Mouse (Mus musculus) spleen, adult 2 months (tissue): ENCODE measurements at regions not wholly inside any gene's neighbourhood (a gene's known extent, or its start where the extent isn't known, plus 50 kb on each side); places are given as distances from the start of the nearest gene placed in this dataset.

Experiments used
- DNase-seq, 2 experiments: peaks; one replicate each; pipeline versions ENCODE4 v3.0.0 to v3.0.0-alpha.2; 2012 to 2021; ENCODE audit warnings: low spot score in 2 of 2, low read depth in 1 of 2
- H3K27ac ChIP-seq: fragments of 200-500 bp; 2 replicates; pipeline ENCODE4 v1.5.1; 2012; ENCODE audit warnings: low read length, inconsistent platforms; ENCODE audit not compliant: insufficient read depth
- H3K27me3 ChIP-seq: fragments of 200-500 bp; 2 replicates; pipeline ENCODE4 v1.6.1; 2012; ENCODE audit warnings: mild to moderate bottlenecking, moderate library complexity, low read length, inconsistent platforms; ENCODE audit not compliant: control insufficient read depth, insufficient read depth
- H3K36me3 ChIP-seq: fragments of 200-500 bp; 2 replicates; pipeline ENCODE4 v1.6.1; 2012; ENCODE audit warnings: mild to moderate bottlenecking, low read length, inconsistent platforms; ENCODE audit not compliant: control insufficient read depth, insufficient read depth
- H3K4me1 ChIP-seq: fragments of 200-500 bp; 2 replicates; pipeline ENCODE4 v1.6.1; 2011; ENCODE audit warnings: inconsistent platforms; ENCODE audit not compliant: control insufficient read depth, insufficient read depth, insufficient read length
- H3K4me3 ChIP-seq: fragments of 200-500 bp; 2 replicates; pipeline ENCODE4 v1.5.1; 2011; ENCODE audit warnings: mild to moderate bottlenecking, inconsistent platforms; ENCODE audit not compliant: insufficient read depth, insufficient read length; ENCODE audit errors: extremely low read depth
- CTCF ChIP-seq: fragments of 200-500 bp; IDR thresholded peaks from 2 replicates; pipeline ENCODE4 v1.5.1; 2011; ENCODE audit warnings: mild to moderate bottlenecking, inconsistent platforms; ENCODE audit not compliant: insufficient read depth, insufficient read length, insufficient replicate concordance; ENCODE audit errors: extremely low read depth
- POLR2A ChIP-seq: fragments of 200-500 bp; IDR thresholded peaks from 2 replicates; pipeline ENCODE4 v1.6.1; 2011; ENCODE audit warnings: low read depth, low read length, inconsistent platforms
- WGBS: fragments of 180-500 bp; shearing (Covaris S2); methylation state at CpG from one replicate; pipeline ENCODE4 v1.1.7; 2018; 5-methylcytosine and 5-hydroxymethylcytosine counted together

GRCm38 (mm10) chr3:37879056-37879455, 154.8 kb upstream of the Gm5148 start:
- no peak for TF ChIP-seq CTCF
- TF ChIP-seq POLR2A, result no peak
- WGBS, result 88% methylated on average over 6 of the region's 6 CpGs
- Histone ChIP-seq H3K27ac (no peak overlapping the region), H3K27me3 (no peaks in the 10 kb centered on the region), H3K4me3 (no peak overlapping the region), H3K36me3 (no peaks in the 10 kb centered on the region), H3K4me1 (no peaks in the 10 kb centered on the region)
- DNase-seq, result no peak

- DNase-seq, result no peak
- no peaks in the 10 kb centered on the region for H3K4me1 ChIP-seq
- no peak overlapping the region for H3K4me3 ChIP-seq
- no peak overlapping the region for H3K27ac ChIP-seq
- TF ChIP-seq CTCF (no peak), POLR2A (no peak)
- WGBS, result 88% methylated on average over 13 of the region's 13 CpGs
- H3K27me3 ChIP-seq, result no peaks in the 10 kb centered on the region
- H3K36me3 ChIP-seq, result no peaks in the 10 kb centered on the region
These were observed 151.9 kb upstream of the Gm5148 start for GRCm38 (mm10) chr3:37876016-37876765.

- Histone ChIP-seq H3K27me3 (no peaks in the 10 kb centered on the region), H3K36me3 (no peaks in the 10 kb centered on the region), H3K27ac (no peak overlapping the region), H3K4me1 (no peaks in the 10 kb centered on the region), H3K4me3 (no peak overlapping the region)
- DNase-seq, result no peak
- no peak for TF ChIP-seq CTCF
- no peak for TF ChIP-seq POLR2A
- 76% methylated on average over 6 of the region's 6 CpGs for WGBS
These were observed 151.2 kb upstream of the Gm5148 start for GRCm38 (mm10) chr3:37875331-37876015.

GRCm38 (mm10) chr3:37874864-37875263, 150.6 kb upstream of the Gm5148 start:
- DNase-seq, result no peak
- WGBS, result 87% methylated on average over 6 of the region's 6 CpGs
- no peaks in the 10 kb centered on the region for H3K36me3 ChIP-seq
- H3K27me3 ChIP-seq, result no peaks in the 10 kb centered on the region
- no peak overlapping the region for H3K27ac ChIP-seq
- no peak overlapping the region for H3K4me3 ChIP-seq
- no peaks in the 10 kb centered on the region for H3K4me1 ChIP-seq
- TF ChIP-seq POLR2A (no peak), CTCF (no peak)

GRCm38 (mm10) chr3:37874346-37874745, 150.1 kb upstream of the Gm5148 start:
- no peak overlapping the region for H3K4me3 ChIP-seq
- no peak for DNase-seq
- WGBS, result 96% methylated on average over 1 of the region's 1 CpGs
- TF ChIP-seq POLR2A, result no peak
- TF ChIP-seq CTCF, result no peak
- H3K36me3 ChIP-seq, result no peaks in the 10 kb centered on the region
- no peak overlapping the region for H3K27ac ChIP-seq
- no peaks in the 10 kb centered on the region for H3K4me1 ChIP-seq
- H3K27me3 ChIP-seq, result no peaks in the 10 kb centered on the region

GRCm38 (mm10) chr3:37872329-37872728, 148.0 kb upstream of the Gm5148 start:
- Histone ChIP-seq H3K36me3 (no peaks in the 10 kb centered on the region), H3K4me3 (no peak overlapping the region), H3K27me3 (no peaks in the 10 kb centered on the region), H3K27ac (no peak overlapping the region), H3K4me1 (no peaks in the 10 kb centered on the region)
- 86% methylated on average over 3 of the region's 3 CpGs for WGBS
- no peak for DNase-seq
- no peak for TF ChIP-seq POLR2A
- no peak for TF ChIP-seq CTCF

GRCm38 (mm10) chr3:37871076-37871475, 146.8 kb upstream of the Gm5148 start:
- H3K4me3 ChIP-seq, result no peak overlapping the region
- WGBS, result 90% methylated on average over 4 of the region's 4 CpGs
- no peak for TF ChIP-seq CTCF
- no peak for TF ChIP-seq POLR2A
- DNase-seq, result no peak
- H3K27me3 ChIP-seq, result no peaks in the 10 kb centered on the region
- H3K4me1 ChIP-seq, result no peaks in the 10 kb centered on the region
- H3K36me3 ChIP-seq, result no peaks in the 10 kb centered on the region
- no peak overlapping the region for H3K27ac ChIP-seq
